Mouse (Mus musculus) neural tube, embryonic 14.5 days (tissue): ENCODE data around the gene Acap1. TPM values are rescaled to one million over a fixed set of nuclear protein-coding genes. Genes with fewer than 3 reads are reported as not detected.

ENCODE experiments used
- ATAC-seq: fragments of 200-750 bp; cut with Nextera tagmentation; 2 replicates; pipeline ENCODE4 v1.8.0; 2017; ENCODE audit warnings: low read depth, mild to moderate bottlenecking, moderate TSS enrichment, moderate library complexity
- H3K27ac ChIP-seq: fragments of 300-500 bp; sonication (generic); 2 replicates; pipeline ENCODE4 v1.5.1; 2014; ENCODE audit warnings: low read depth, mild to moderate bottlenecking, control low read depth, low read length, moderate library complexity, mixed read lengths
- H3K27me3 ChIP-seq: fragments of 300-500 bp; sonication (generic); 2 replicates; pipeline ENCODE4 v1.6.1; 2014; ENCODE audit warnings: low read length; ENCODE audit not compliant: control insufficient read depth, insufficient read depth
- H3K36me3 ChIP-seq: fragments of 300-500 bp; sonication (generic); 2 replicates; pipeline ENCODE4 v1.6.1; 2014; ENCODE audit warnings: low read length, mixed read lengths; ENCODE audit not compliant: control insufficient read depth, insufficient read depth
- H3K4me1 ChIP-seq: fragments of 300-500 bp; sonication (generic); 2 replicates; pipeline ENCODE4 v1.6.1; 2014; ENCODE audit warnings: low read length; ENCODE audit not compliant: control insufficient read depth, insufficient read depth
- H3K4me2 ChIP-seq: fragments of 300-500 bp; sonication (generic); 2 replicates; pipeline ENCODE4 v1.6.1; 2014; ENCODE audit warnings: mild to moderate bottlenecking, low read depth, low read length, control low read depth
- H3K4me3 ChIP-seq: fragments of 300-500 bp; sonication (generic); 2 replicates; pipeline ENCODE4 v1.5.1; 2014; ENCODE audit warnings: low read depth, low read length, control low read depth, mixed read lengths
- H3K9ac ChIP-seq: fragments of 300-500 bp; sonication (generic); replicated peaks from 2 replicates; pipeline ENCODE4 v1.6.1; 2014; ENCODE audit warnings: low read depth, mild to moderate bottlenecking, control low read depth, low read length, mixed read lengths
- H3K9me3 ChIP-seq: fragments of 300-500 bp; sonication (generic); 2 replicates; pipeline ENCODE4 v1.6.1; 2016; ENCODE audit warnings: low read length; ENCODE audit not compliant: control insufficient read depth
- WGBS: fragments of 180-500 bp; shearing (Covaris S2); extraction: QIAGEN DNeasy Blood & Tissue Kit; methylation state at CpG from one replicate; pipeline ENCODE4 v1.1.7; 2014; 5-methylcytosine and 5-hydroxymethylcytosine counted together
- polyA plus RNA-seq: library from polyadenylated mRNA; unstranded; fragments of >200 nt; fragmentation: Nextera tagmentation; extraction: Ambion mirVana; gene quantifications from 2 replicates; pipeline ENCODE4 v1.2.1, GENCODE M21; 2014

The Acap1 gene
- polyA plus RNA-seq, 1 experiment from 2014 or later: 0.17 TPM

DNA sequence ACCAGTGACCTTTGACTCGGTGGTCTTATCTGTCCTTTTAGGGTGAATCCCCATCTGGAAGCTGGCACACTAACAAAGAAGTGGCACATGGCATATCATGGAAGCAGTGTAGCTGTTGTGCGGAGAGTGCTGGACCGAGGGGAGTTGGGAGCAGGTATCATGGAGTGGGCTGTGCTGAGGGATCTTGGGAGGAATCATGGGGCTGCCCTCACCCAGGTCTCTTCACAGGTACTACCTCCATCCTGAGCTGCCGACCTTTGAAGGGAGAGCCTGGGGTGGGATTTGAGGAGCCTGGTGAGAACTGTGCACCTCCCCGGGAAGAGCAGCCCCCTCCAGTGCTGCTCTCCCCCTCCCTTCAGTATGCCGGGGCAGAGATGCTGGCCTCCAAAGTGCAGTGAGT, 16.4 kb upstream of the Acap1 start:
- Histone ChIP-seq H3K9me3 (no peaks in the 10 kb centered on the region), H3K9ac (no peak overlapping the region), H3K27ac (no peak overlapping the region), H3K27me3 (no peaks in the 10 kb centered on the region), H3K4me3 (no peak overlapping the region), H3K4me1 (peaks cover 12% of the 10 kb centered on the region; the same call in 1 of the 2 replicates), H3K36me3 (peaks cover 70% of the 10 kb centered on the region), H3K4me2 (no peak overlapping the region)
- no peak for ATAC-seq
- 97% methylated on average over 6 of the region's 6 CpGs for WGBS

DNA sequence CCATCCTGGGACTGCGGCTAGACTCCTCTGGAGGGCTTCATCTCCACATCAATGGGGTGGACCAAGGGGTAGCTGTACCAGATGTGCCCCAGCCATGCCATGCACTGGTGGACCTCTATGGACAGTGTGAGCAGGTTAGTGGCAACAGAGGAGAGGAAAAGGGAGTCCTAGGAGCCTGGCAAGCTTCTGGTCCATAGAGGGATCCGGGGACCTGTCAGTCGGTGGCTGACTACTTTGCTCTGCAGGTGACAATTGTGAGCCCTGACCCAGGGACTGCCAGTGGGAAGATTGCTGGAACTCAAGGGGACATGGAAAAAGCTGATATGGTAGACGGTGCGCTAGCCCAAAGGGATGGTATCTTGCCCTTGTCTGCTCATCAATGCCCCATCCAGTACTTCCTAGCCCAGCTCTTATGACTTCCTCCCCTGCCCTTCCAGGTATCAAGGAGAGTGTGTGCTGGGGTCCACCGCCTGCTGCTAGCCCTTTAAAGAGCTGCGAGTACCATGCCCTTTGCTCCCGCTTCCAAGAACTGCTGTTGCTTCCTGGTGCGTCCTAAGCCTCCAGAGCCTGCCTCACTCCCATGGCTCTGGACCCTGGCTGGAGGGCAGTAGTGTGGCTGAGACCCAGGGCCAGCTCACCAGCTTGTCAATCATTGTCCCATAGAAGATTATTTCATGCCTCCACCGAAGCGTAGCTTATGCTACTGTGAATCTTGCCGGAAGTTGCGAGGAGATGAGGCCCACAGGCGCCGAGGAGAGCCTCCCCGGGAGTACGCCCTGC, 15.6 kb upstream of the Acap1 start:
- no peak for ATAC-seq
- H3K9me3 ChIP-seq: no peaks in the 10 kb centered on the region
- peaks cover 11% of the 10 kb centered on the region; the same call in 1 of the 2 replicates for H3K4me1 ChIP-seq
- peaks cover 73% of the 10 kb centered on the region for H3K36me3 ChIP-seq
- H3K4me3 ChIP-seq: no peak overlapping the region
- no peaks in the 10 kb centered on the region for H3K27me3 ChIP-seq
- H3K9ac ChIP-seq: no peak overlapping the region
- H3K4me2 ChIP-seq: no peak overlapping the region
- H3K27ac ChIP-seq: no peak overlapping the region
- 95% methylated on average over 17 of the region's 17 CpGs for WGBS

- Histone ChIP-seq H3K9ac (no peak overlapping the region), H3K4me2 (no peak overlapping the region), H3K27ac (no peak overlapping the region), H3K4me3 (no peak overlapping the region), H3K36me3 (peaks cover 72% of the 10 kb centered on the region), H3K4me1 (peaks cover 7% of the 10 kb centered on the region; the same call in 1 of the 2 replicates), H3K9me3 (no peaks in the 10 kb centered on the region), H3K27me3 (no peaks in the 10 kb centered on the region)
- WGBS: 99% methylated on average over 8 of the region's 8 CpGs
- ATAC-seq: no peak
These were observed 14.8 kb upstream of the Acap1 start for GRCm38 (mm10) chr11:69910177-69910576.

DNA sequence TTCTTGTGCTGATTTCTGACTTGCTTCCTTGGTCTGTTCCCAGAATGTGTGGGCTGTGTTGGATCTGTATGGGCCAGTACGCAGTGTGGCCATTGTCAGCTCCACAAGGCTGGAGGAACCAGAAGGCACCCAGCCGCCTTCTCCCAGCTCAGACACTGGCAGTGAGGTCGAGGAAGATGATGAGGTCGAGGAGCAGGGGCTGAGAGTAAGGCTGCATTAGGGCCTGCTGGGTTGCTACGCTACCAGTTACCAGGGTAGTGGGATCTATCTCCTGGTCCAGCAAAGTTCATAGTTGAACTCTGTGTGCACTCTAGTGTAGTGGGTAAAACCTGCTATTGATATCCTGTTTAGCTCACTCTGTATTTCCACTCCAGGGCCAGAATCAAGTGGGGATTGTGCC, 13.8 kb upstream of the Acap1 start:
- ATAC-seq: no peak
- WGBS: 89% methylated on average over 5 of the region's 5 CpGs
- no peaks in the 10 kb centered on the region for H3K27me3 ChIP-seq

DNA sequence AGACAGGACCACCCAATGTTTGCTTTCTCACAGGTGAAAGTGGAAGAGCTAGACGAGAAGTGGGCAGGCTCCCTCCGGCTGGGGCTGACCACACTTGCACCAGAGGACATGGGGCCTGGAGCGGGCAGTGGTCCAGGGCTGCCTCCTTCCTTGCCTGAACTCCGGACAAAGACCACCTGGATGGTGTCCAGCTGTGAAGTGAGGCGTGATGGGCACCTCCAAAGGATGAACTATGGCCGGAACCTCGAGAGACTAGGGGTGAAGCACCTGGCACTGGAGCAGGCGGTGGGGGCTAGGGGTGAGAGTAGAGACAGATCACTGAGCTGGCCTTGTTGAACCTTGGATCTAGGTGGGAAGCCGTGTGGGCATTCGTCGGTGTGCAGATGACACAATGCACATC, 13.3 kb upstream of the Acap1 start:
- Histone ChIP-seq H3K9ac (no peak overlapping the region), H3K36me3 (peaks cover 80% of the 10 kb centered on the region), H3K9me3 (no peaks in the 10 kb centered on the region), H3K4me2 (no peak overlapping the region), H3K27ac (no peak overlapping the region), H3K4me1 (0 out of 2 replicates have a peak, but pooled peaks cover 2% of the 10 kb centered on the region), H3K27me3 (no peaks in the 10 kb centered on the region), H3K4me3 (no peak overlapping the region)
- WGBS: 93% methylated on average over 11 of the region's 11 CpGs
- ATAC-seq: no peak

More for the DNA sequence above, 13.8 kb upstream of the Acap1 start:
- Histone ChIP-seq H3K4me2 (no peak overlapping the region), H3K4me3 (no peak overlapping the region), H3K9ac (no peak overlapping the region), H3K9me3 (no peaks in the 10 kb centered on the region), H3K4me1 (0 out of 2 replicates have a peak, but pooled peaks cover 2% of the 10 kb centered on the region), H3K36me3 (peaks cover 75% of the 10 kb centered on the region), H3K27ac (no peak overlapping the region)

- 98% methylated on average over 9 of the region's 9 CpGs for WGBS
- Histone ChIP-seq H3K4me1 (peaks cover 17% of the 10 kb centered on the region), H3K9me3 (no peaks in the 10 kb centered on the region), H3K36me3 (peaks cover 47% of the 10 kb centered on the region), H3K4me3 (no peak overlapping the region), H3K4me2 (no peak overlapping the region), H3K27ac (no peak overlapping the region), H3K27me3 (no peaks in the 10 kb centered on the region), H3K9ac (no peak overlapping the region)
- no peak for ATAC-seq
These were observed 9.0 kb upstream of the Acap1 start for GRCm38 (mm10) chr11:69904311-69904710.

GRCm38 (mm10) chr11:69902972-69903371, 7.6 kb upstream of the Acap1 start:
- no peaks in the 10 kb centered on the region for H3K9me3 ChIP-seq
- peak overlapping the region; percentile 80; the same call in 1 of the 2 replicates for H3K4me3 ChIP-seq
- H3K4me2 ChIP-seq: peak overlapping the region; percentile 88
- H3K27me3 ChIP-seq: no peaks in the 10 kb centered on the region
- WGBS: 91% methylated on average over 13 of the region's 13 CpGs
- H3K9ac ChIP-seq: no peak overlapping the region
- ATAC-seq: no peak
- H3K36me3 ChIP-seq: peaks cover 39% of the 10 kb centered on the region
- no peak overlapping the region for H3K27ac ChIP-seq
- peaks cover 23% of the 10 kb centered on the region for H3K4me1 ChIP-seq

- Histone ChIP-seq H3K27me3 (no peaks in the 10 kb centered on the region), H3K36me3 (peaks cover 29% of the 10 kb centered on the region), H3K27ac (peak overlapping the region; percentile 97), H3K9me3 (no peaks in the 10 kb centered on the region), H3K4me1 (peaks cover 23% of the 10 kb centered on the region), H3K9ac (peak overlapping the region; percentile 96), H3K4me2 (peak overlapping the region; percentile 88), H3K4me3 (peak overlapping the region; percentile 80)
- 0 out of 2 replicates have a peak, but pooled peaks have one; percentile 1 for ATAC-seq
- under 1% methylated on average over 30 of the region's 39 CpGs for WGBS
These were observed 6.7 kb upstream of the Acap1 start for GRCm38 (mm10) chr11:69901993-69902392.

DNA sequence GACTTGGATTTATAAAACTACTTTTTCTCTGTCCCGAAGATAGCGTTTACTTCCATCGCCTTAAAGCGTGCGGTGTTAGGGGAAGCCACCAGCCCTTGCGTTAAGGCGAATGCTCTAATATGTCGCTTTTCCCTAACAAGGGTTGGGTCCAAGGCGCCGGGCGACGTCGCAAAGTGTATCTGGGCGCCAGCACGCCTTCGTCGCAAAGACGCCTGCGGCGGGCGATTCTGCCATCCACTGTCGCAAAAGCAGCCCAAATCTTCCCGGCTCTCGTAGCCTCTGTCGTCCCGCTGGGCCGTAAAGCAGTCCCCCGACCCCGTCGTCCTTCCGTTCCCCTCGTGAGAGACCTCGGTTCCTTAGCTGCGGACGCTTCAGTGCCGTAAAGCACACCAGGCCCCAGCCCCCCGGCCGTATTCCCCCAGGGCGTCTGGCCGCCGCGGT, 6.1 kb upstream of the Acap1 start:
- Histone ChIP-seq H3K4me2 (peak overlapping the region; percentile 88), H3K4me3 (peak overlapping the region; percentile 80), H3K4me1 (peaks cover 23% of the 10 kb centered on the region), H3K9ac (peak overlapping the region; percentile 96), H3K36me3 (peaks cover 23% of the 10 kb centered on the region), H3K27me3 (no peaks in the 10 kb centered on the region), H3K27ac (peak overlapping the region; percentile 97), H3K9me3 (no peaks in the 10 kb centered on the region)
- peak; percentile 79 for ATAC-seq
- WGBS: 1% methylated on average over 42 of the region's 42 CpGs
